8 mouse cellular contexts compared by ENCODE assay signal in genomic region chr5:115506454-115507201, GRCm38 (mm10). TPM values are rescaled to one million over a fixed set of nuclear protein-coding genes. Genes with fewer than 3 reads are reported as not detected.
A peak's percentile ranks its signal among the peaks of the same experiment; 100 is the strongest.
DNase-seq lines count a peak whose midpoint lies in the region; ATAC-seq lines count a peak whose summit lies in the region.

Pxn (plus strand) TSS chr5:115506676.

- ATAC-seq in megakaryocyte, adult 5-6 weeks (ENCODE audit: poor library complexity, severe bottlenecking) = peak; percentile 91

- intact Hi-C loops in gastrocnemius, postnatal 14 days (cut with DNase I; ENCODE audit: low total_unique reads) = loop anchor here (1.0 kb wide), 1 partner anchor 32 kb away; no protein-coding TSS in a partner anchor

- DNase-seq in adipocyte (ENCODE audit: low spot score) = peak; percentile 92
- DNase-seq in embryo, embryonic 10 days (ENCODE audit: low spot score) = peak; percentile 92
- DNase-seq in gastrocnemius, postnatal 14 days = peak; percentile 94
- DNase-seq in induced T-regulatory cell, adult 2 months (ENCODE audit: low read depth) = peak; percentile 95
- peak; percentile 75 to 88 for DNase-seq in left cerebral cortex, adult 8-10 months (ENCODE audit: low spot score in 2 of 2)
- DNase-seq in right cerebral cortex, adult 18-20 months = peak; percentile 87
- peak; percentile 86 for DNase-seq in urinary bladder, postnatal 10 days (ENCODE audit: low spot score)

RNA-seq across cellular contexts. Expression of gene Pxn, which starts in this region (rescaled TPM):
- total RNA-seq in gastrocnemius, postnatal 14 days (2021) = 10 to 100 TPM; 80.6 to 83.4 TPM
- total RNA-seq in left cerebral cortex, adult 8-10 months (2022) = 10 to 100 TPM; 18.3 to 27.8 (median 22.9) TPM
- total RNA-seq in megakaryocyte, adult 5-6 weeks (2015) = 81.3 and 93.8 TPM in 2 replicates
- total RNA-seq in megakaryocyte, adult 5-6 weeks (2017) = 151 and 199 TPM in 2 replicates

Comparison
In these comparisons a context has a peak if more than half of its experiments do, and no peak if none do; other contexts are left out.
1. Peak in every context shown above with its lines: DNase-seq and ATAC-seq.